Mouse (Mus musculus) bone marrow, adult 2 months (tissue): ENCODE results near the gene Ilf2. TPM values are rescaled to one million over a fixed set of nuclear protein-coding genes. Genes with fewer than 3 reads are reported as not detected.

Source experiments
- H3K27ac ChIP-seq: fragments of 200-500 bp; 2 replicates; pipeline ENCODE4 v1.5.1; 2012; ENCODE audit warnings: low read depth, mild to moderate bottlenecking, control low read depth, inconsistent platforms, low read length; ENCODE audit not compliant: control insufficient read depth, poor library complexity, insufficient read depth
- H3K4me1 ChIP-seq: fragments of 200-500 bp; 2 replicates; pipeline ENCODE4 v1.6.1; 2011; ENCODE audit warnings: low read length; ENCODE audit not compliant: control insufficient read depth, insufficient read depth
- H3K4me3 ChIP-seq: fragments of 200-500 bp; replicated peaks from 2 replicates; pipeline ENCODE3; 2011; ENCODE audit warnings: mild to moderate bottlenecking, low read depth, low read length, control low read depth; ENCODE audit not compliant: control insufficient read depth
- CTCF ChIP-seq: fragments of 200-500 bp; IDR thresholded peaks from 2 replicates; pipeline ENCODE4 v1.5.1; 2011; ENCODE audit warnings: low read length, control low read depth; ENCODE audit not compliant: control insufficient read depth, insufficient read depth
- POLR2A ChIP-seq: fragments of 200-500 bp; IDR thresholded peaks from 2 replicates; pipeline ENCODE4 v1.6.1; 2011; ENCODE audit warnings: low read depth, mild to moderate bottlenecking, control low read depth, low read length, borderline replicate concordance; ENCODE audit not compliant: control insufficient read depth
- WGBS: fragments of 180-500 bp; shearing (Covaris S2); methylation state at CpG from one replicate; pipeline ENCODE4 v1.1.7; 2018; 5-methylcytosine and 5-hydroxymethylcytosine counted together
- polyA plus RNA-seq: library from polyadenylated mRNA; stranded (reverse); fragments of >200 nt; gene quantifications from 2 replicates; pipeline ENCODE4 v1.2.4, GENCODE M21; 2011; ENCODE audit warnings: low replicate concordance; ENCODE audit not compliant: missing spikeins, insufficient read depth, insufficient read length

Ilf2 gene
- polyA plus RNA-seq, 1 experiment = 110 TPM

GRCm38 (mm10) chr3:90506362-90506761 is 30.4 kb downstream of the Ilf2 start:
- Histone ChIP-seq H3K4me3 (no peak overlapping the region), H3K4me1 (no peaks in the 10 kb centered on the region; the same call in 1 of the 2 replicates), H3K27ac (no peak overlapping the region)
- TF ChIP-seq CTCF = no peak
- no peak for TF ChIP-seq POLR2A
- 94% methylated on average over 3 of the region's 3 CpGs for WGBS

- Histone ChIP-seq H3K4me1 (no peaks in the 10 kb centered on the region; the same call in 1 of the 2 replicates), H3K27ac (peak overlapping the region; percentile 91), H3K4me3 (peak overlapping the region; percentile 90)
- no peak for TF ChIP-seq POLR2A
- no peak for TF ChIP-seq CTCF
- WGBS = under 1% methylated on average over 20 of the region's 20 CpGs
These were observed 32.5 kb downstream of the Ilf2 start for GRCm38 (mm10) chr3:90508287-90508949.

- H3K4me1 ChIP-seq = peaks cover 1% of the 10 kb centered on the region; the same call in 1 of the 2 replicates
- peak within 1 kb of the TSS; percentile 91 for H3K27ac ChIP-seq
- TF ChIP-seq CTCF = no peak
- TF ChIP-seq POLR2A = peak; percentile 64; the same call in 1 of the 2 replicates
- H3K4me3 ChIP-seq = peak within 1 kb of the TSS; percentile 90
- under 1% methylated on average over 64 of the region's 66 CpGs for WGBS
These were observed 33.2 kb downstream of the Ilf2 start, which contains the start of gene Chtop for GRCm38 (mm10) chr3:90508950-90509746. Chtop (minus strand) TSS chr3:90509498.

- WGBS = 13% methylated on average over 2 of the region's 2 CpGs
- peaks cover 1% of the 10 kb centered on the region; the same call in 1 of the 2 replicates for H3K4me1 ChIP-seq
- no peak overlapping the region for H3K4me3 ChIP-seq
- TF ChIP-seq POLR2A (no peak), CTCF (no peak)
- no peak overlapping the region; the same call in 1 of the 2 replicates for H3K27ac ChIP-seq
These were observed 33.8 kb downstream of the Ilf2 start for GRCm38 (mm10) chr3:90509747-90510123.

GRCm38 (mm10) chr3:90512276-90512675 is 36.4 kb downstream of the Ilf2 start:
- TF ChIP-seq POLR2A (no peak), CTCF (no peak)
- H3K4me3 ChIP-seq = no peak overlapping the region
- WGBS = 75% methylated on average over 5 of the region's 5 CpGs
- peaks cover 3% of the 10 kb centered on the region; the same call in 1 of the 2 replicates for H3K4me1 ChIP-seq
- no peak overlapping the region for H3K27ac ChIP-seq

- no peak overlapping the region for H3K4me3 ChIP-seq
- no peak for TF ChIP-seq CTCF
- TF ChIP-seq POLR2A = no peak
- WGBS = 81% methylated on average over 9 of the region's 9 CpGs
- H3K4me1 ChIP-seq = peaks cover 3% of the 10 kb centered on the region; the same call in 1 of the 2 replicates
- no peak overlapping the region for H3K27ac ChIP-seq
These were observed 37.2 kb downstream of the Ilf2 start for GRCm38 (mm10) chr3:90512948-90513642.

GRCm38 (mm10) chr3:90513796-90514590 is 38.1 kb downstream of the Ilf2 start, which contains the start of the genes S100a1 and S100a13:
S100a1 (minus strand) TSS chr3:90514392.
S100a13 (plus strand) TSS chr3:90514435.
- Histone ChIP-seq H3K4me3 (peak within 1 kb of the TSS; percentile 74), H3K4me1 (peaks cover 3% of the 10 kb centered on the region; the same call in 1 of the 2 replicates), H3K27ac (peak within 1 kb of the TSS; percentile 15; the same call in 1 of the 2 replicates)
- WGBS = 6% methylated on average over 25 of the region's 25 CpGs
- TF ChIP-seq CTCF = peak; percentile 12; the same call in 1 of the 2 replicates
- peak; percentile 40; the same call in 1 of the 2 replicates for TF ChIP-seq POLR2A
